Mouse (Mus musculus) layer of hippocampus, adult 9-11 months (tissue): Measurements from ENCODE around the gene Olfm3.

Experiments
- DNase-seq: peaks from one replicate; pipeline ENCODE4 v3.0.0; 2022

Gene Olfm3

DNA sequence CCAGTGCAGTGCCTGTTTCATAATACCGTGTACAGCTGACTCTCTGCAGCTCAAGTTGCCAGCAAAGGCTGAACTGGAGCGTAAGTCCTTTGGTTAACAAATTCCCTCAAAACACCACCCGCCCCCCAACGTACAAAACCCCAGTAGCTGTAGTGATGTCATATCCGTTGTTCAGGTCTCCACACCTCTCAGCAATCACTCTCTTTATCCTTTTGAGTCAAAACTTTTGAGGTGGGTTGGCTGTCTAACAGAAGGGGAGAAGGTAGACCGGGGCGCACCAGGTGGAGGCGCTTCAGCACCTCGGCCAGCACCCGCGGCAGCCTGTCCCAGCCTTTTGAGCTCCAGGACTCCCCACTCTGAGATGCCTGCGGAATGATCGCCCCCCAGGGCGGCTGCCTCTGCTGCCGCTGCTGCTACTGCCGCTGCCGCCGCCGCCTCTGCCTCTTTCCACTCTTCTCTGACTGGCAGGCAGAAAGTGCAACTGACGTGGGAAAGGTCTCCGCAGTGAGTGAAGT, at the start of gene Olfm3:
Gene Olfm3, plus strand, starts transcription at position 155 of the 515 bp plus-strand sequence.
- DNase-seq = peak; percentile 26

DNA sequence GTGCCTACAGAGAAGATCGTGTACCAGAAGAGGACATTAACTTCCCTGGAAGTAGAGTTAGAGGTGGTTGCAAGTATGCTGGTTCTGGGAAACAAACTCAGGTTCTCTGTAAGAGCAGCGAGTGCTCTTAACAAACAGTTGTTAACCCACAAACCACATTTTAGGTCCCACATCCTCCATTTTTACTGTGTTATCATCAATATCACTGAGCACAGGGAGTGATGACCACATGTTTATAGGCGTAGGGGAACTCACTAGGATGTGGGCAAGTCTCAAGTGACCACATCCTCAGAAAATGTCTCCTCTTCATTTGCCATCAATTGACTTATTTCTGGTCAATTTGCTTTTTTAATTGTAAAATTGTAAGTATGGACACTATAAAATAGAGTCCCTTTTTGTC, 14.1 kb upstream of the Olfm3 start:
- DNase-seq = no peak

DNA sequence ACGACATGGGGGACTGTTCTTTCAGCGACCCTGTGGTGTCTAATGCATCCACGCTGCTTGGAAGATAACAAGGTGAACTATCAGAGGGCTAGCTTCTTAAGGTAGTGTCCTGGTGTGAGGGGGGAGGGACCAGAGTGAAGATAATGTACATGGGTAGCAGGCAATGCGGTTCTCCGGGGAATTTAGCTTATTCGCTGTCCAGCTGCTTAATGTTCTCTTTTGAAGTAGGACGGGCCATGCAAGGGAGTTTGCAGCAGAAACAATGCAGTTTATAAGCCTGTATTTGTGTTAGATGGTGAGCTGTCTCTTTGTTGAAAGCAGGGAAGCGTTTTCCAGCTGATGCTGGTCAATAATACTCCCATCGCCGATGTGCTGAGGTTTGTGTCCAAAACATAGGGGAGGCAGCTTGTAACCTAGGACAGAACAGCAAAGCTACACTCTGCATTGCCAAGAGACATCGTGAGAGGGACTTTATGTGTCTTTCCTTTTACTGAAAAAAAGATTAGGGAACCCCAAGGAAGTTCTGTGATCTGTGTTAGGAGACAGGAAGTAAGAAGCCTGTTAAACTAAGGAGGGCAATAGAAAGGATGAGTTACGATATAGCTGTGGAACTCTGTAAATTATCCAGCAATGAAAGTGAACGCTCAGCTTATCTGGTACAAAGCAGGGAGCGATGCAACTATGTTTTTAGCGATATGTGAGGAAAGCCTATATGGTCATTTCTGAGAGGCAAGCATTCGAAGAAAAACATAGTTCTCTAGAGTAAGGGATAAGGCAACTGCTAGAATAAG, 950 bp downstream of the Olfm3 start:
- DNase-seq = no peak

DNA sequence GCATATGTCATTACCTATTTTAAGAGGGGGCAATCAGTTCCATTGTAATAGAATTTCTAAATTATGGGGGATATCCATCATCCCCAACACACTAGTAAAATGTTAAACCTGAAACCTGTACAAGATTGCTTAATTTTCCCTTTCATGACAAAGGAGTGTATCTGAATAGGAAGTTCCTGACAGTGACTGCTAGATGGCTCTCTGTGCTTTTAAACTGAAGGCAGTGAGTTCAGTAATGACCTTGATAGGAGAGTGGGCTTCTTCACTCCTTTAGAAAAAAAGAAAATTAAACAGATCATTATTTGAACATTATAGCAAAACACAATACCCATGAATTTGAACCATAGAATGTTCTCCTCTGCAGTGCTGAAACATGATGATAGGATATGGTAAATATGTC, 3.7 kb downstream of the Olfm3 start:
- DNase-seq = no peak

DNA sequence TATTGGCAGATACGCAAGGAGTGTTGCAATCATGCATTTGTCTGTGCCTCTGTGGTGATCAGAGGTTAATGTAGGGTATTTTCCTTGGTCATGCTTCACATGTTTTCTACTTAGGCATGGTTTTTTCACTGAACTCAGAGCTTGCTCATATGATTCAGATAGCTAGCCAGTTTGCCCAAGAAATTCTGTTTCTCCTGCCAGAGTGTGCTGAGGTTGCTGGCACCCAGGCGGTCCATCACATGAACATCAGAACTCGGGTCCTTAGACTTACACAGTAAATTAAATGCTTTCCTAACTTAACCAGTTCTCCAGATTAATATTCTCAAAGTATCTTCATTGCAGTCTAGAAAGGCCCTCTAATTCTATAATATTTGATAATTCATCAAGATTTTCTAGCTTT, 5.0 kb downstream of the Olfm3 start:
- no peak for DNase-seq

DNA sequence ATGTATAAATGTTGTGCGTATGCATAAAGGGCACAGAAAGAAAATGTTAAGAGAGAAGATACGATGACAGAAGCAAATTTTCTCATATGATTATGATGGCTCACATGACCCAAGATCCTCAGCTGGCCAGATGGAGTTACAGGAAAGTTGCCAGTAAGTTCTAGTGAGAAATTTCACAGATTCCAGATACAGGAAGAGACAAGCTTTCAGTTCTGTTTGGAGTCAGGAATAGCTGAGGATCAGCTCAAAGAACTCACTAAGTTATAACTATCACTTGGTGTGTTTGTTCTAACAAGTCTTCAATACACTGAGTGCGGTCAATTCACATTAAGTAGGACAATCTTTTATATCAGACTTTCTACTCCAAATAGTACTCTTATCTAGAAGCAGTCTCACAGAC, 16.2 kb downstream of the Olfm3 start:
- no peak for DNase-seq

DNA sequence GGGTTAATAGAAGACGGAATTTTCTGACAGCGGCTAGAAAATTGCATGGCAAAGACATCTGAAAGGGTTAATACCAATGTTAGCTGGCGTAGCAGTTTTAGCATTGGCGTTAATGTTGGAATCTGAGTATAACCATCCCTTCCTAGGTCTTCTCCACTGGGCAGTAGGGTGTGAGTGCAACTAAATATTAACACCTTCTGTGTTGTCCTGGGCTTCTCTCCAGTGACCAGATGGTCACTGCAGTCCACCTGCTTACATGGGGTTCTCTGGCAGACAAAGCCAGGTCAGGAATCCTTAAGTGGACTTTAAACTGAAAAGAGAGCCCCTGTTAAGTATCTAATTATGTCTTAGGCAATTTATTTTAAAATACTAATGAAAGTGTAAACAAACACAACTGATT, 25.7 kb downstream of the Olfm3 start:
- no peak for DNase-seq

DNA sequence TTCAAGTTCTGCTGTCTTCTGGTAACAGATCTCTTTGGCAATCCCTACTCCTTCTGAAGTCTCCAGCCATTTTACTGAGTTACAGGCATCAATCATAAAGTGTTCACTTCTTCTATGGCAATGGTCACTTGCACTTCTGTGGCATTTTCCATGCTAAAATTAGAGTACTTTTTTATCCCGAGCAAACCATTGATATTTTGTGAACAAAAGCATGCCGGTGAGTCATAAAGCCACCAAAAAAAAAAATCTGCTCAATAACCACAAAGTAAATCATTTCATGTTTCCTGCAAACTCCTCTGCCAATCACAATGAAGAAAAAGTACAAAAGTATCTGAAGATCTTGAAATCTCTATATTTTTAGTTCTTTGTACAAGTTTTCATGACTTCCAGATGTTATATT, 26.5 kb downstream of the Olfm3 start:
- no peak for DNase-seq

DNA sequence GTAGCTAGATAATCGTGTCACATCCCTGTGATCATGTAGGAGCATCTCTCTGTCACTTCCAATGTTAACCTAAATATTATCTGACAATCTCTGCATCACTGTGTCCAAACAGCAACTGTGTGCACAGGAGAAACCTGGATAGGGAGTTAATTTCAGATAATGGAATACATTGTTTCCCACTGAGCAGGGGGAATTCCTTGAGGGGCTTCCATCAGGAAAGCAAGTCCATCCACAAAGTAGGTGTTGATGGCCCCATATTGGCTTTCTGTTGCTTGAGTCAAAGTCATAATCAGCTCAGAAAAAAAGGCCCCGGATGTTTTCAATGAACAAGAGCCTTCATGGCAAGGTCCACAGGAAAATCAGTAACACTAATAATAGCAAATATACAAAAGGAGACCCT, 26.9 kb downstream of the Olfm3 start:
- DNase-seq = no peak

DNA sequence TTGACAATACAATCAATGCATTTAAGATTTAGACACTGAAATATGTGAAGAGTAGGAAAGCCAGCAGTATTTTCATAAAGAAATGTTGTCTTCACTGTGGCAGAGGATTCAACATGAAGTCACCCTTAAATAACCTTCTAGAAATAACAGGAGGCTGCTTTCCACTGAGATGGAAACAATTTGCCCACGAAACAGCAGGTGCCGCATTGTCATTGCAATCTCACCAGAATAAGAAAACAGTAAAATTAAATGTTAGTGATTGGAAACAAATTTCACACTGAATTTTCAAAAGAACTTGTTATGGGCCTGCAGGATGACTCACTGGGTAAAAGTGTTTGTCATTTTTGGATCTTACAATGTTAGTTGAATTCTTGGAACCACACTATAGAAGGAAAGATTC, 29.0 kb downstream of the Olfm3 start:
- peak; percentile 16 for DNase-seq

DNA sequence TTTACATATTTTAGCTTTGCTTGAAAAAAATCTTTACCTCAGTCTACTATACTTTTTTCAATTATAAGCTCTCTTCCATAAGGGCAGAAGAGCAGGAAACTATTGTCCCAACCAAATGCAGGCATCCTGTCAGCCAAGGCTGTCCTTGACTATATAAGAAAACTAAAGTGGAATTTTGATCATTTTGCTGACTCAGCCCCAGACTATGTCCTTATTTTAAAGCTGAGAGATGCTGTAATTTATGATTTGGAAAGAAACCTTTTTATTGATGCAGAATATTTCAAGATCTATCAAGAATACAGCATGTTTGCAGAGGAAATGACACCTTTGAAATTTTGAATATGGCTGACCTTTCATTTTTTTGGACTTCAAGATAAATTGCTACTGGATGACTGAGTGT, 51.0 kb downstream of the Olfm3 start:
- no peak for DNase-seq

DNA sequence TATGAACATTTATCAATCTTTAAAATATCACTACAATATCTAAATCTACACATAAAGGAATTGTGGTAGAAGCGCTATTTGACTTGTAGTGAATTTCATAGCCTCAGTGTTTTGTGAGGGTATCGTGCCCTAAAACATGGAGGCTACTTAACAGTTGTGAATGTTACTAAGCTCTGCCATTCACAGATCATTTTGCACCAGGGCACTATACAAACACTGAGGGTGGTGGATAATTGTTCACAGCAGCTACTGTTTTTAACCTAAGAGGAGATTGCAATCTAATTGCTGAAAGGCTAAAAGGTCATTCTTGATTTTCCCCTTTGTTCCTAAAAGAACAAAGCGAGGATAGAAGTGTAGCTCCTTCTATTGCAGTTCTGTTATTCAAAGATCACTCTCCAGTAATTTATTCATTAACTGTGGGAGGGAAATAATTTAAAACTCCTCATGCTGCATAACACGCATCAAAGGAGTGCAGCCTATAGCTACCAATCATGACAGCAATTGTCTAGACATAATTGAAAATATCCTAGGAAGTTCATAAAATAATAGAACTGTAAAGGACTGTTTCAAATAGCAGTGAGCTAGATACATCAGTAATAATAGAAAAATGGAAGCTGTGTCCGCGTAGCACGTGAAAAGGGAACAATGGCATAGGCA, 55.6 kb downstream of the Olfm3 start:
- no peak for DNase-seq

DNA sequence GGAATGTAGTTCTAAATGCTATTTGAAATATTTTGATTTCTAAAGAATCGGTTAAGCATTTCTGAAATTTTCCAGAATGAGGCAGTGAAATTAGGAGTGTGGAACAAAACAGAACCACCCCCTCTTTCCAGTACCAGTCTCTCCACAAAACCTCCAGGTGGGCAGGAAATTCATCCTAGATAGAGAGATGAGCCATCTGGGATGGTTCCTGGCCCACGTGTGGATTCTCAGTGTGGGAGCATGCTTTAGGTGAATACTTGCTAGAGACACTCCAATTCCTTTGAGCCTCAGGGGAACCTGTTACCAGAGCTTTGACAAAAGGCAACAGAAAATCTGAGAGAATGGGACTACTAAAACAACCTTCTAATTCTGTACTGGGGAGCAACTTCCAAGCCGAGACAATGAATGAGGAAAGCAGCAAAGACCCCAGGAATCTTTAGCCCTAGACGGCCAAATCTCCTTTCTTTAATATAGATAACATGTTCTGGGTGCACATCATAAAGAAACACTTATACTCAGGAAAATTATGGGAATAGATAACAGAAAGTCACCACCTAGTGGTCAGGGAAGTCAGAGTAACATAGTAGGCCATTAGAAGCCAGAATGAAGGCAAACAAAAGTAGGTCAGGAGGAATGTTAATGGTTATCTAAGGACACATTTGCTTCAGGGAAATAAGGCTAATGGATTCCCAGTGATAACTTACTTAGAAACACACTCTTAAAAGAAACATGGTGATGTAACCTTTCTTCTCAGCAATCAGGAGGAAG, 58.6 kb downstream of the Olfm3 start:
- DNase-seq = peak; percentile 27

DNA sequence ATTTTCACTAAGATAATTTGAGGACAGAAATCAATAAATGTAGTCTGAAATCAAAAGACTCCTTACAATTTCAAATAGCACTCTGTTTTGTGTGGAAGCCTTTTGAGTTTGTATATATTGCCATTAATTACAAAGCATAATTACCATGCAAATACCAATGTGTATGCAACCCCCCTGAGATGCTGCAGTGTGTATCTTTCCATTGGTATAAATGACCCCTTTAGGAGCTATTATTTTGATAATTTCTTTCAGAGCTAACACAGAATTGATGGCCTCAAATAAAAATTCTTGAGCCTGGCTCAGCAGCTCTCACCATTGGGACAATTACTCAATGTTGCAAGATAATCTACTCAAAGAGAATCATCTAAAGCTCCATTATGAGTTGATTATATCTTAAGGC, 67.3 kb downstream of the Olfm3 start:
- no peak for DNase-seq

DNA sequence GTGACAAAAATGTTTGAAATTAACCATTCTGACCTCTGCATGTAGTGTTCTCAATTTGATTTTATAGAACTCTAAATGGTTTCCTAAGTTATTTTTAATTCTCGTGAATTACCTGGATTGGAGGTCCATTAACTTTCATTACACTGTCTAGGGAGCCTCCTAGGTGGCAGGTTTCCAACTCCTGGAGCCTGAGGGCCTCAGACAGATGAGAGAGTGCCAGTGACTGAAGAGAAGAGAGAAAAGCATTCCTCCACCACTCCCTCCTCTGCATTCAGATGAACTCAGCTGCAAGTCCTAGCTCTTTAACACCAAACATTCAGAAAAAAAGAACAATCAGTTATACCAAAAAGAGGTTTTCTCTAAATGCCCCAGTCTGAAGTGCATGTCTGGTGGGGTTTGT, 68.6 kb downstream of the Olfm3 start:
- no peak for DNase-seq

DNA sequence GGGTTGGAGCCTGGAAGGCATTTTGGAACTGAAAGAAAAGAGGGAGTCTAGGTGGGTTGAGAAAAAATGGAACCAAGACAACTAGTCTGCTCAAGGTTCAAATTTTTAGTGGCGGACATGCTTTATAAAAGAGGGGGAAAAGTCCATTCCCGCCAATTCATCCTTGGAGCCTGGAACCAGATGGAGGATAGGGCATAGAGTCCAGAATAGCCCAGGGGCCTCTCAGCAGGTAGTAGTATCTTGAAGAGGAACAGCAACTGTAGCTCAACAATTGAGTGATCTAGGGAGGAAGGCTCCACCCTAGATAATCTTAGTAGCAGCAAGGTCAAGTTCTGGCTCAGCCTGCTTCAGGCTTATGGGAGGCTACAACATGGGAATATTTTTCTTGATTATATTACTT, 87.0 kb downstream of the Olfm3 start:
- DNase-seq = no peak

DNA sequence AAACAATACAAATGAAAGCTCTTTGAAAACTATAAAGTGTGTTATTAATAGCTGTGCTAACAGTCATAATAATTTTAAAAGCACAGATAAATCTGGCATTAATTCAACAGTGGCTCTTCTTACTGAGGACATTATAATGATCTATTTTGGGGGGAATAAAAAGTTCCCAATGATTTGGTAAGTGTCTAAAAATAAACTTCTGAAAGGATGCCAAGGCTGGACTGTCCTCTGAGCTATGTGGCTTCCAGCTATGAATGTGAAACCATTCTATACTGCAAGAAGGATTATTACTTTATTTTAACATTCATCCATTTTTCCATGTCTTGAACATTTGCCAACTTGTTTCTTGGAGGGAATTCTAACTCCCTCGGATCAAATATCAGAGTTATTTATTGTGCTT, 92.1 kb downstream of the Olfm3 start:
- DNase-seq = no peak

DNA sequence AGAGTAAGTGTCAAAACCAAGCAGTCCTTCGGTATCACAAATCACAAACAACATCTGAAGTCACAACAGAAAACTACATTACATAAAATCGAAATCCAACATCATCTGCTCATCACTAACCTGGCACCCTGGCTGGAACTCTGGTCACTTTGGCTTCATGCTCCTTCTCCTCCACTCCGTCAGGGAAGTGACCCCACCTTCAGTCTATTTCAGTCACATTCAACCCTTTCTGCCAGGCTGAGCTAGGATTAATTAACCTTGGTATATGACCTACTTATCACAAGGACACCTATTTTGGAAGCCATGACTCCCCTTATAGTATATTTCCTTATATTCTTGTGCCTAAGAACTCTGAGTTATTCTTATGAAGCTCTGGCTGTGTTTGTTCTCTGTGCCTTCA, 123.7 kb downstream of the Olfm3 start:
- no peak for DNase-seq

DNA sequence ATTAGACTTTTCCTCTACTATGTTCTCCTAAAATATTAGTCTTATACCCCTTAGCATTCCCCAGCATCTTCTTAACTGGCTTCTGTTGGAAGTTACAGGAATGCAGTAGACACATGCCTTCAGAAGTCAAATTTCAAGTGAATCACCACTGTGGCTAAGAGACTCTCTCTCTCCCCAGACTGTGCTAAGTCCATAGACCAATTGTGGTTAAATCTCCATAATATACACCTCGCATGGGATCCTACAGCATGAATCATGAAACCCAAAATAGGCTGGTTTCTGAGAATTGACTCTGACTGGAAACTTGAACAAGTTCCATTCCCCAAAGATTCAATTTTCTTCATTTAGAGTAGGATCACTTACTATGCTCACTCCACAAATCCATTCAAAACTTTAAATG, 124.2 kb downstream of the Olfm3 start:
- no peak for DNase-seq

DNA sequence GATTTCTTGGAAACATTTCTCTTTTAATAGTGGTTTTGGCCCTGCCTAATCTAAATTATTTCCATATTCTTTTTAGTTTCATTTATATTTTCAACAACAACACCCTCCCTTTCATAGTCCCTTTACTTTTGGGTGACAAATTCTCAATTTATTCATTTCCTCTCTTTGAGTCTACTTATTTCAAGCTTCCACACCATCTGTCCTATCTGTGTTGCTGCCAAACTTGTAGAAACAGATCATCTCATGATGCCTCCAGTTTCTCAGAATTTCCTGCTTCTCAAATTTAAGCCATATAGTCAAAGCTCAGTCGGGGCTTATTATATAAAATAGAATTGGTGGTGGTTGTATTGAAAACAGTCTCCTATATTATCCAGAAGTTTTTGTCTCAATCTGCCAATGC, 124.7 kb downstream of the Olfm3 start:
- DNase-seq = peak; percentile 51

DNA sequence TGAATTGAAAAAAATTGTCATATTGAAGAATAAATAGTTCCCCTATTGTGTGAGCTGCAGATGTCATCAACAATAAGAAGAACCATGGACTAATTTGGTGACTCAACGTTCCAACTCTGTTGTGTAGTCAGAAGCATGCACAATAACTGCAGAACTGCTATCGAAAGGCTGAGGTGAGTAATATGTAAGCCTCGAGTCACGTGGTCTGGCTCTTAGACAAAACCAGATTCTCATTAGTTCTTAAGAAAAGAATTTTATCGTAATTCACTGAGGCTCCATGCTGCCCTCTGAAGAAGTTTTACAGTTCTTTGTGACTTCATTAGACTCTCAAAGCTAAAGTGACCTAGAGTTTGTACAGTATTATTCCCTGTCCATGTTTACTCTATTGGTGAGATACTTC, 145.2 kb downstream of the Olfm3 start:
- no peak for DNase-seq

DNA sequence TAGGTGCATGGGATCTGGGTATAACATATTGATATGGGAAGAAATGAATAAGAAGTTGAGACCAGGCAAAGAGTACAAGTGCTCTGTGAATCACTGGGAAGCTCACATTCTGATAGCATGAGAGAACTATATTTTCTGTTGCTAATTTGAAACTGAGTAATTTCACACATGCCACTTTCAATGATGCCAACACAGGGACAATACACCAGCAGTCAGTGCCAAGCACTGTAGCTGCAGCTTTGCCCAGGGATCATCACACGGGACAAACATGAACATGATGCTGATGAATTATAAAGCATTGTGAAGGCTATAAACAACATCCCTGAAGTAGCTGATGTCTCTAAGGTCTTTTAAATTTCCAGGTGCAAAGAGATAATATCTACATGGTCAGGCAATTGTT, 161.0 kb downstream of the Olfm3 start:
- no peak for DNase-seq

DNA sequence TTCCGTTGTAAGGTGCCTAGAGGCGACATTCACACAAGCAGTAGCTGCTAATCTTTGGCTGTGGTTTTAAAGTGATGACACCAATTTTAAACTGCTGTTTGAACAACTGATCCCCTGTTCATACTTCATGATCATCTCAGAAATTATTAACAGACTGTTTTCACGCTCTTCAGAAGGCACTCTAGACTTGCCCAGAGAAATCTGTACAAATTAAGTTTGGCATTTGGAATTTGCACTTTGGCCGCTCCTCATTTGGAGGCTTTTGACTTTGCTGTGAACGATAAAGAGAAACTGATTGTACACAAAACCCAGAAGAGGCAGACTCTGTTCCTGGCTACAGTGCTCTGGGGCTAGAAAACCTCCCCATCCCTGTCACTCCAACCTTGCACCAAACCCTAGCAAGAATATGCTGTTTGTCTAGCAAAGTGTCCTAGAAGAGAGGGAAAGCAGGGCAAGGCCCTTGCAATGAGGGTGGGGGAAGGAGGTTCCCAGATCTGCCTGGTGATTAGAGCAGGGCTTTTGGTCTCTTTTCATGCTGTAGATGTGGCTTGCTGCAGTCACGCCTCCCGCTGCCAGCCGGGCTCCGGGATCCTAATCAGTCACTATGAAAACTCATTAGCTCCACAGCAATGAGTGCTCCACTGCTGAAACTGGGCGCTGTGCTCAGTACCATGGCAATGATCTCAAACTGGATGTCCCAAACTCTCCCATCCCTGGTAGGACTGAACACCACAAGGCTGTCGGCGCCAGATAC, 176.7 kb downstream of the Olfm3 start:
- no peak for DNase-seq
